Mouse (Mus musculus) C2C12 (cell line): ENCODE measurements around the gene Stx19. TPM values are rescaled to one million over a fixed set of nuclear protein-coding genes. Genes with fewer than 3 reads are reported as not detected.

Source experiments
- H3K27me3 ChIP-seq: one replicate; pipeline ENCODE4 v1.6.1; 2011; ENCODE audit not compliant: control insufficient read depth, insufficient read depth, insufficient read length
- H3K36me3 ChIP-seq: one replicate; pipeline ENCODE4 v1.6.1; 2011; ENCODE audit not compliant: control insufficient read depth, insufficient read depth
- H3K4me3 ChIP-seq: one replicate; pipeline ENCODE4 v1.5.1; 2011; ENCODE audit warnings: mild to moderate bottlenecking, control low read depth; ENCODE audit not compliant: poor library complexity, insufficient read depth, severe bottlenecking
- H3K79me2 ChIP-seq: one replicate; pipeline ENCODE4 v1.6.1; 2011; ENCODE audit not compliant: control insufficient read depth, insufficient read depth
- H3K79me3 ChIP-seq: one replicate; pipeline ENCODE4 v1.6.1; 2011; ENCODE audit warnings: low read depth, control low read depth
- H3ac ChIP-seq: one replicate; pipeline ENCODE3; 2011; ENCODE audit warnings: low read depth; ENCODE audit not compliant: control insufficient read depth, insufficient read length
- CEBPB ChIP-seq: IDR thresholded peaks from one replicate; pipeline ENCODE4 v1.6.1; 2011; ENCODE audit warnings: low read depth, mild to moderate bottlenecking, control low read depth, moderate library complexity
- CTCF ChIP-seq: IDR thresholded peaks from one replicate; pipeline ENCODE4 v1.5.1; 2011; ENCODE audit not compliant: control insufficient read depth, insufficient read depth, insufficient read length
- FOSL1 ChIP-seq: IDR thresholded peaks from one replicate; pipeline ENCODE4 v1.8.0; 2011; ENCODE audit warnings: mild to moderate bottlenecking, low read length; ENCODE audit not compliant: poor library complexity, insufficient read depth, severe bottlenecking
- MAX ChIP-seq: IDR thresholded peaks from one replicate; pipeline ENCODE4 v1.6.1; 2011; ENCODE audit warnings: mild to moderate bottlenecking, control low read depth
- MYOD1 ChIP-seq: IDR thresholded peaks from one replicate; pipeline ENCODE4 v1.6.1; 2011; ENCODE audit warnings: low read depth; ENCODE audit not compliant: control insufficient read depth, insufficient read length
- MYOG ChIP-seq: IDR thresholded peaks from one replicate; pipeline ENCODE4 v1.6.1; 2011; ENCODE audit not compliant: control insufficient read depth, insufficient read length; ENCODE audit errors: extremely low read depth
- USF1 ChIP-seq: IDR thresholded peaks from one replicate; pipeline ENCODE4 v1.6.1; 2011; ENCODE audit warnings: low read depth, mild to moderate bottlenecking, control low read depth, moderate library complexity
- polyA plus RNA-seq: library from polyadenylated mRNA; unstranded; fragments of >200 nt; fragmentation: generic; extraction: Trizol; gene quantifications from one replicate; pipeline ENCODE4 v1.2.1, GENCODE M21; 2012; ENCODE audit warnings: missing spikeins

Stx19 gene
- polyA plus RNA-seq, 1 experiment, result 0.01 TPM

GRCm38 (mm10) chr16:62810855-62811254, 3.6 kb upstream of the Stx19 start:
- no peaks in the 10 kb centered on the region for H3K36me3 ChIP-seq
- H3K79me3 ChIP-seq, result no peaks in the 10 kb centered on the region
- no peak overlapping the region for H3ac ChIP-seq
- H3K27me3 ChIP-seq, result no peaks in the 10 kb centered on the region
- H3K4me3 ChIP-seq, result no peak overlapping the region
- H3K79me2 ChIP-seq, result no peaks in the 10 kb centered on the region
- TF ChIP-seq MYOG (no peak), MYOD1 (no peak), FOSL1 (no peak), USF1 (no peak), CEBPB (no peak), MAX (no peak), CTCF (no peak)

GRCm38 (mm10) chr16:62813790-62814189, 686 bp upstream of the Stx19 start:
- H3K4me3 ChIP-seq, result no peak overlapping the region
- no peaks in the 10 kb centered on the region for H3K36me3 ChIP-seq
- no peaks in the 10 kb centered on the region for H3K79me3 ChIP-seq
- no peaks in the 10 kb centered on the region for H3K27me3 ChIP-seq
- TF ChIP-seq USF1, result no peak
- no peak for TF ChIP-seq MAX
- no peak for TF ChIP-seq CTCF
- TF ChIP-seq CEBPB, result no peak
- TF ChIP-seq MYOD1, result no peak
- TF ChIP-seq FOSL1, result no peak
- no peak for TF ChIP-seq MYOG
- H3ac ChIP-seq, result no peak overlapping the region
- H3K79me2 ChIP-seq, result no peaks in the 10 kb centered on the region

GRCm38 (mm10) chr16:62822472-62822871, 8.0 kb downstream of the Stx19 start:
- H3K79me2 ChIP-seq, result no peaks in the 10 kb centered on the region
- TF ChIP-seq FOSL1 (no peak), MYOD1 (no peak), MAX (no peak), MYOG (no peak), CEBPB (no peak), CTCF (no peak), USF1 (no peak)

GRCm38 (mm10) chr16:62826156-62827001, 11.9 kb downstream of the Stx19 start:
- no peaks in the 10 kb centered on the region for H3K79me2 ChIP-seq
- H3K4me3 ChIP-seq, result no peak overlapping the region
- H3K79me3 ChIP-seq, result no peaks in the 10 kb centered on the region
- peaks cover 3% of the 10 kb centered on the region for H3K36me3 ChIP-seq
- no peaks in the 10 kb centered on the region for H3K27me3 ChIP-seq
- no peak overlapping the region for H3ac ChIP-seq
- no peak for TF ChIP-seq CEBPB
- peak; percentile 4 for TF ChIP-seq CTCF

More at GRCm38 (mm10) chr16:62822472-62822871, 8.0 kb downstream of the Stx19 start:
- Histone ChIP-seq H3K4me3 (no peak overlapping the region), H3K27me3 (no peaks in the 10 kb centered on the region), H3K79me3 (no peaks in the 10 kb centered on the region), H3ac (no peak overlapping the region), H3K36me3 (peaks cover 3% of the 10 kb centered on the region)

- no peak for TF ChIP-seq CEBPB
- TF ChIP-seq FOSL1, result no peak
- TF ChIP-seq CTCF, result no peak
- no peak for TF ChIP-seq MAX
- no peak for TF ChIP-seq USF1
- no peak for TF ChIP-seq MYOG
- Histone ChIP-seq H3ac (no peak overlapping the region), H3K79me2 (peaks cover 9% of the 10 kb centered on the region), H3K36me3 (no peaks in the 10 kb centered on the region), H3K27me3 (no peaks in the 10 kb centered on the region), H3K4me3 (no peak overlapping the region), H3K79me3 (peaks cover 2% of the 10 kb centered on the region)
These were observed 17.6 kb downstream of the Stx19 start for GRCm38 (mm10) chr16:62832027-62832426.

- Histone ChIP-seq H3ac (no peak overlapping the region), H3K79me3 (peaks cover 2% of the 10 kb centered on the region), H3K79me2 (peaks cover 9% of the 10 kb centered on the region), H3K36me3 (no peaks in the 10 kb centered on the region), H3K27me3 (no peaks in the 10 kb centered on the region), H3K4me3 (no peak overlapping the region)
- TF ChIP-seq MAX, result no peak
- peak; percentile 14 for TF ChIP-seq CTCF
These were observed 18.0 kb downstream of the Stx19 start for GRCm38 (mm10) chr16:62832481-62832880.
